Mouse (Mus musculus) heart, postnatal 25 days (tissue): ENCODE data around the gene Nkx2-4. TPM values are rescaled to one million over a fixed set of nuclear protein-coding genes. Genes with fewer than 3 reads are reported as not detected.

ENCODE experiments used
- total RNA-seq, 2 experiments: library from RNA; stranded (reverse); gene quantifications; 2 replicates each; pipeline ENCODE4 v1.2.3; 2021

Gene Nkx2-4
- total RNA-seq, 2 experiments from 2014 or later, result not detected

Other genes with a start within 250 kb of the Nkx2-4 start
- gene Kiz, start 229.6 kb downstream of the Nkx2-4 start, total RNA-seq, result 10 to 100 TPM; 74.7 to 84.6 TPM
- 10 to 100 TPM; 21.7 to 21.8 TPM for gene Xrn2, start 72.4 kb downstream of the Nkx2-4 start, total RNA-seq
- gene Nkx2-2, start 108.8 kb upstream of the Nkx2-4 start, total RNA-seq, result not detected